Mouse (Mus musculus) brain, embryonic 14.5 days (tissue): ENCODE measurements at regions not wholly inside any gene's neighbourhood (a gene's known extent, or its start where the extent isn't known, plus 50 kb on each side); places are given as distances from the start of the nearest gene placed in this dataset.

Experiments used
- CTCF ChIP-seq: fragments of 200-500 bp; IDR thresholded peaks from 2 replicates; pipeline ENCODE4 v1.5.1; 2012; ENCODE audit warnings: inconsistent platforms, mild to moderate bottlenecking, moderate library complexity, borderline replicate concordance; ENCODE audit not compliant: insufficient read depth, insufficient read length; ENCODE audit errors: extremely low read depth
- POLR2A ChIP-seq: fragments of 200-500 bp; IDR thresholded peaks from 2 replicates; pipeline ENCODE4 v1.6.1; 2012; ENCODE audit warnings: mild to moderate bottlenecking, inconsistent platforms, borderline replicate concordance; ENCODE audit not compliant: poor library complexity, insufficient read depth, insufficient read length, severe bottlenecking; ENCODE audit errors: extremely low read depth

GRCm38 (mm10) chr2:75138746-75139060, 313.1 kb downstream of the Mtx2 start:
- TF ChIP-seq POLR2A (no peak), CTCF (no peak)
